Mouse (Mus musculus) embryonic fibroblast, embryonic 13.5 days (primary cell): Measurements from ENCODE around the gene Gm30191.

Source experiments
- CTCF ChIP-seq: IDR thresholded peaks from 2 replicates; pipeline ENCODE4 v1.5.1; 2011; ENCODE audit warnings: mild to moderate bottlenecking, control low read depth, low read length, moderate library complexity, borderline replicate concordance; ENCODE audit not compliant: insufficient read depth
- POLR2A ChIP-seq: IDR thresholded peaks from 2 replicates; pipeline ENCODE4 v1.6.1; 2011; ENCODE audit warnings: low read depth, mild to moderate bottlenecking, control low read depth, low read length, moderate library complexity

DNA sequence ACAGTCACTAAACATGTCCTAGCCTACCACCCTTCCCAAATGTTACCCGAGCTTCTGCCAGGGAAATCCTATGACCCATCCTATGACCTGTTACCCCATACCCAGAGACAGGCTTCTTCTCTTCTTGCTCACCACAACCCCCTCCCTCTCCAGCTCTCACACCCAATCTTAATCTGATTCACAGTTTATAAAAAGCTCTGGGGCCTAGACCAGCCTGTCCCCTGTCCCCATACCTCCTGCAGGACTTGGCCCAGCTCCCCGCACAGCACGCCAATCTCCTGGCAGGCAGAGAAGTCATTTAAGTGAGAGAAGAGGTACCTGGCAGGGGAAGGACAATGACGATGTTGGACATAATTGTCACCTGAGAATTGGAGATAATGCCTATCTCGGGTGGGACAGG lies 11.9 kb upstream of the Gm30191 start:
- no peak for TF ChIP-seq CTCF
- TF ChIP-seq POLR2A: no peak
